Mouse (Mus musculus): Measurements from ENCODE around the gene Sowaha. TPM values are rescaled to one million over a fixed set of nuclear protein-coding genes. Genes with fewer than 3 reads are reported as not detected.

Gene Sowaha
- polyA plus RNA-seq, 1 experiment from 2014 or later: 1.1 TPM

DNA sequence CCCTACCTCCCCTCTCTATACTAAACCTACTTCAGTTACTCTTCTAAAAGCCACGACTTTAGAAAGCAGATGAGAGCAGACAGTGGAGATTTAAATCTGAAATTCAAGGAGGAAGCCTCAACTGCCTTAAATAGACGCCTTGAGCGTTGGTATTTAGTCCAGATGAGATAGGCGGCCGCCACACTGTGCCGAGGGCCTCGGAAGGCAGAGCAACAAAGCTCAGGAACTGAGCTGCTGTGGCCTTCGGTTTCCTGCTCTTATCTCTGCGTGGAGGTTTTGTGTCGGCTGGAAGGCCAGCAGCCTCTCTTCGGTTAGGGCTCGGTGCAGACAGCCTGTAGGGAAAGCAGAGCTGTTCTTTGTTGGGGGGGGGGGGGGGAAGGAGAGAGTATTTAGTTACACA lies 38.2 kb downstream of the Sowaha start:
- H3K9me3 ChIP-seq (ENCODE audit: control insufficient read depth): no peaks in the 10 kb centered on the region
- H3K27me3 ChIP-seq (replicated peaks; ENCODE audit: control insufficient read depth, insufficient read depth, low read length): no peaks in the 10 kb centered on the region
- no peaks in the 10 kb centered on the region for H3K4me1 ChIP-seq (replicated peaks; ENCODE audit: control insufficient read depth, insufficient read depth, low read length)
- no peak overlapping the region for H3K4me3 ChIP-seq (ENCODE audit: low read depth, low read length)
- 17% methylated on average over 12 of the region's 12 CpGs for WGBS
- H3K36me3 ChIP-seq (ENCODE audit: control insufficient read depth, insufficient read depth): no peaks in the 10 kb centered on the region
- H3K4me2 ChIP-seq (replicated peaks; ENCODE audit: low read depth): 0 out of 2 replicates have a peak overlapping the region, but pooled peaks have one; percentile 17
- TF ChIP-seq CTCF (IDR thresholded peaks at IDR 0.05; ENCODE audit: low read depth): no peak
- no peak for ATAC-seq
- H3K27ac ChIP-seq (ENCODE audit: low read depth, low read length): no peak overlapping the region; the same call in 1 of the 2 replicates
- H3K9ac ChIP-seq (ENCODE audit: low read depth, low read length): no peak overlapping the region

DNA sequence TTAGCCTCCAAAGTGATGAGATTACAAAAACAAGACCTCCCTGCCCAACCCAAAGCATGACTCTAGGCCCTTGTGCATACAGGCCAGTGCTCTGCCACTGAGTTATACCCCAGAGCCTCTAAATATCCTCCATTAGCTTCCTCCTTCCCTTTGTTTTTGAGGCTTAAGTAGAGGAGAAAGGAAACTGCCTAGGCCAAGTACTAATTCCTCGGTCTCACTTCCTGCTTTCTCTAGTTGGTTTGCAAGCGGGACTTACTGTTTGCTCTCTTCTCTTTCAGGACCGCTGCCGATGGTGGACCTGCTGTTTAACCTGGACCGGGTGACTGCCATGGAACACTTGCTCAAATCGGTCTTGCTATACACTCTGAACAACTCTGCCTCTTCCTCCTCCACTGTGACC lies 43.7 kb downstream of the Sowaha start:
- ATAC-seq: no peak
- no peak for TF ChIP-seq CTCF (IDR thresholded peaks at IDR 0.05; ENCODE audit: low read depth)

GRCm38 (mm10) chr11:53435504-53435903 lies 44.6 kb downstream of the Sowaha start:
- no peak for ATAC-seq
- Histone ChIP-seq H3K4me2 (replicated peaks; ENCODE audit: low read depth) (no peak overlapping the region), H3K9me3 (ENCODE audit: control insufficient read depth) (no peaks in the 10 kb centered on the region), H3K9ac (ENCODE audit: low read depth, low read length) (no peak overlapping the region), H3K27me3 (replicated peaks; ENCODE audit: control insufficient read depth, insufficient read depth, low read length) (no peaks in the 10 kb centered on the region), H3K4me3 (ENCODE audit: low read depth, low read length) (no peak overlapping the region), H3K4me1 (replicated peaks; ENCODE audit: control insufficient read depth, insufficient read depth, low read length) (peaks cover 5% of the 10 kb centered on the region; the same call in 1 of the 2 replicates), H3K36me3 (ENCODE audit: control insufficient read depth, insufficient read depth) (no peaks in the 10 kb centered on the region), H3K27ac (ENCODE audit: low read depth, low read length) (no peak overlapping the region)
- WGBS: 78% methylated on average over 8 of the region's 8 CpGs
- TF ChIP-seq CTCF (IDR thresholded peaks at IDR 0.05; ENCODE audit: low read depth): no peak

More for the DNA sequence above, 43.7 kb downstream of the Sowaha start:
- Histone ChIP-seq H3K9me3 (ENCODE audit: control insufficient read depth) (no peaks in the 10 kb centered on the region), H3K36me3 (ENCODE audit: control insufficient read depth, insufficient read depth) (no peaks in the 10 kb centered on the region), H3K4me1 (replicated peaks; ENCODE audit: control insufficient read depth, insufficient read depth, low read length) (peaks cover 3% of the 10 kb centered on the region; the same call in 1 of the 2 replicates), H3K4me2 (replicated peaks; ENCODE audit: low read depth) (no peak overlapping the region), H3K9ac (ENCODE audit: low read depth, low read length) (no peak overlapping the region), H3K4me3 (ENCODE audit: low read depth, low read length) (no peak overlapping the region), H3K27ac (ENCODE audit: low read depth, low read length) (no peak overlapping the region), H3K27me3 (replicated peaks; ENCODE audit: control insufficient read depth, insufficient read depth, low read length) (no peaks in the 10 kb centered on the region)
- WGBS: 82% methylated on average over 6 of the region's 6 CpGs

DNA sequence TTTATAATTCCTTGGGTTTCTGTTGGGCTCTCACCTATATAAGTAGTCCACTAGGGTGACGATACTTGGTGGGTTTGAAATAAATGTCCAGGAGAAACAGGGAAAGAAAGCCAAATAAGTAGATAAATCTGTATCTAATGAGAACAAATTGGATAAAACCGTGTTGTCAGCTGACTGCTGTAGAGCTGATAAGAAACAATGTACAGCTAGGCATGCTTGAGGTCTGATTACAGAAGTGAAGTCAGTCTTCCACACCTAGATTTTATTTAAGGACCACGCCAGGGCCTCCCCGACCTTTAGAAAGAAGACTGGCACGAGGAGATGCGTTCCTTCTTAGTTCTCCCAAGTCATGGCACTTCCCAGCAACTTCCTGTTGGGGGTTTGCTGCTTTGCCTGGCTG lies 47.0 kb downstream of the Sowaha start:
- H3K4me3 ChIP-seq (ENCODE audit: low read depth, low read length): no peak overlapping the region
- H3K36me3 ChIP-seq (ENCODE audit: control insufficient read depth, insufficient read depth): peaks cover 10% of the 10 kb centered on the region
- no peaks in the 10 kb centered on the region for H3K9me3 ChIP-seq (ENCODE audit: control insufficient read depth)
- H3K9ac ChIP-seq (ENCODE audit: low read depth, low read length): no peak overlapping the region
- no peak overlapping the region for H3K27ac ChIP-seq (ENCODE audit: low read depth, low read length)
- no peak overlapping the region for H3K4me2 ChIP-seq (replicated peaks; ENCODE audit: low read depth)
- WGBS: 36% methylated on average over 6 of the region's 6 CpGs
- no peak for TF ChIP-seq CTCF (IDR thresholded peaks at IDR 0.05; ENCODE audit: low read depth)
- ATAC-seq: no peak
- no peaks in the 10 kb centered on the region for H3K27me3 ChIP-seq (replicated peaks; ENCODE audit: control insufficient read depth, insufficient read depth, low read length)
- peaks cover 5% of the 10 kb centered on the region; the same call in 1 of the 2 replicates for H3K4me1 ChIP-seq (replicated peaks; ENCODE audit: control insufficient read depth, insufficient read depth, low read length)

GRCm38 (mm10) chr11:53431347-53432056 lies 48.6 kb downstream of the Sowaha start:
- ATAC-seq: peak; percentile 7
- Histone ChIP-seq H3K27ac (ENCODE audit: low read depth, low read length) (peak overlapping the region; percentile 66), H3K4me2 (replicated peaks; ENCODE audit: low read depth) (peak overlapping the region; percentile 76), H3K9ac (ENCODE audit: low read depth, low read length) (no peak overlapping the region; the same call in none of the 2 replicates), H3K4me1 (replicated peaks; ENCODE audit: control insufficient read depth, insufficient read depth, low read length) (peaks cover 5% of the 10 kb centered on the region; the same call in 1 of the 2 replicates), H3K4me3 (ENCODE audit: low read depth, low read length) (peak overlapping the region; percentile 67), H3K36me3 (ENCODE audit: control insufficient read depth, insufficient read depth) (peaks cover 18% of the 10 kb centered on the region), H3K27me3 (replicated peaks; ENCODE audit: control insufficient read depth, insufficient read depth, low read length) (no peaks in the 10 kb centered on the region), H3K9me3 (ENCODE audit: control insufficient read depth) (no peaks in the 10 kb centered on the region)
- WGBS: 7% methylated on average over 9 of the region's 9 CpGs
- no peak for TF ChIP-seq CTCF (IDR thresholded peaks at IDR 0.05; ENCODE audit: low read depth)

DNA sequence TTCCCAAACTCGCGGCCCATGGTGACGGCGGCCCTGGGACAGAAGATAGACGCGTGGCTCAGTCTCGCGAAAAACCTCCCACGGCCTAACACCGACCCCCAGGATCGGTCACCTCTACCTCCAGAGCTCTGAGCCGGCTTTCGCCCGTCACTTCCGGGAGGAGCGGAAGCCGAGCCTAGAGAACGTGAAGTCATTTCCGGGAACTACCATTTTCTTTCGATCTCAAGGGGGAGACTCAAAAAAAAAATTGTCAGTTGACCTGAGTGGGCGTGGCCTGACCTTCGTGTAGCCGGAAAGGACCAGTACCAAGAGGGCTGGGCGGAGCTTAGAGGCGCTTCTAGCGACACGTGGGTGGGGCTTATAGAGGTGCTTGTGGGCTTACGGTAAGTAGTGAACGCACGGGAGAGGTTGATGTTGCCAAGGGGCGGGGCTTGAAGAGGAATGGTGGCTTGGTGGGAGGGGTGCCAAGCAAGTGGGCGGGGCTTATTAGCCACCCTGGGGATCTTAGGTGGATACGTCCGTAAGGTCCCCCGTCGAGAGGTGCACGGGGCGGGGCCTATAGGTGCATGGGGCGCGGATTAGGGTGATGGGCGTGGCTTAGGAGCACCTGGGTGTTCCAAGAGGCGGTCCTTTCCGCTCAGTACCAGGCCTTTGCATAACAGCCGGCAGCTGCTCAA lies 49.3 kb downstream of the Sowaha start, which contains the start of the genes Uqcrq and Gdf9:
Gene Uqcrq (minus strand): TSS at position 162 of the 677 bp plus-strand sequence.
Gene Gdf9 (plus strand): TSS at position 354 of the 677 bp plus-strand sequence.
- Histone ChIP-seq H3K27me3 (replicated peaks; ENCODE audit: control insufficient read depth, insufficient read depth, low read length) (no peaks in the 10 kb centered on the region), H3K9me3 (ENCODE audit: control insufficient read depth) (no peaks in the 10 kb centered on the region), H3K4me3 (ENCODE audit: low read depth, low read length) (peak within 1 kb of the TSS; percentile 67), H3K9ac (ENCODE audit: low read depth, low read length) (peak within 1 kb of the TSS; percentile 79), H3K36me3 (ENCODE audit: control insufficient read depth, insufficient read depth) (peaks cover 18% of the 10 kb centered on the region), H3K4me1 (replicated peaks; ENCODE audit: control insufficient read depth, insufficient read depth, low read length) (peaks cover 5% of the 10 kb centered on the region; the same call in 1 of the 2 replicates), H3K27ac (ENCODE audit: low read depth, low read length) (peak within 1 kb of the TSS; percentile 95), H3K4me2 (replicated peaks; ENCODE audit: low read depth) (peak within 1 kb of the TSS; percentile 76)
- under 1% methylated on average over 44 of the region's 44 CpGs for WGBS
- TF ChIP-seq CTCF (IDR thresholded peaks at IDR 0.05; ENCODE audit: low read depth): peak; percentile 12; the same call in 1 of the 2 replicates
- ATAC-seq: peak; percentile 92

Measured in intestine, postnatal 0 days (tissue).